In the genomic region with DNA sequence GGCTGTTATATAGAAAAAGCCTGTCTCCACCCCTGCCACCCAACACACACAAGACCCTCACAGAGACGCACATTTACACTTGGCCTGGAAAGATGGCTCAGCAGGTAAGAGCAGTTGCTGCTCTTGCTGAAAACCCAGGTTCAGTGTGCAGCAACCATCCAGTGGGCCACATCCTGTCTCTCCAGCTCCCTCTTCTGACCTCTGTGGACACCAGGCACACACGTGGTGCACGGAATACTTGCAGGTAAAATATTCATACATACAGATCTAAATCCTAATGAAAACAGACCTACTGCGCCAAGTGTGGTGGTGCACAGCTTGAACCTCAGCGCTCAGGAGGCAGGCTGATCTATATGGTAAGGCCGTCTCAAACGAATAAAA, we compare ENCODE assay signal across 21 mouse cellular contexts. TPM values are rescaled to one million over a fixed set of nuclear protein-coding genes. Genes with fewer than 3 reads are reported as not detected.
A peak's percentile ranks its signal among the peaks of the same experiment; 100 is the strongest.
DNase-seq lines count a peak whose midpoint lies in the region; ATAC-seq and TF ChIP-seq lines count a peak whose summit lies in the region.
"Had no signal": no experiment of that assay in that cellular context is flagged by ENCODE, and none has a peak within 500 bp of the region (broad histone marks: within the 10 kb centered on the region; RNA-seq: fewer than 3 reads in every experiment).

No protein-coding gene starts in this region.

- no peak overlapping the region for H3K9ac ChIP-seq in kidney, postnatal 0 days (ENCODE audit: low read depth, low read length)
- no peak overlapping the region for H3K9ac ChIP-seq in midbrain, postnatal 0 days (replicated peaks; ENCODE audit: low read length, poor library complexity, severe bottlenecking)
- no peak overlapping the region for H3K9ac ChIP-seq in midbrain, embryonic 16.5 days (ENCODE audit: low read depth, low read length)
- H3K9ac ChIP-seq: hindbrain, embryonic 12.5 days; lung, embryonic 15.5 days; midbrain, embryonic 15.5 days; neural tube, embryonic 12.5 days had no signal

- peak; percentile 36; the same call in 1 of the 2 replicates for TF ChIP-seq CTCF in kidney, postnatal 0 days (IDR thresholded peaks at IDR 0.05; ENCODE audit: low read depth)
- peak; percentile 27; the same call in 1 of the 2 replicates for TF ChIP-seq CTCF in midbrain, postnatal 0 days (IDR thresholded peaks at IDR 0.05)

- WGBS in kidney, postnatal 0 days: 88% methylated on average over 7 of the region's 7 CpGs
- WGBS in midbrain, postnatal 0 days: 88% methylated on average over 7 of the region's 7 CpGs
- 91% methylated on average over 7 of the region's 7 CpGs for WGBS in midbrain, embryonic 16.5 days

- H3K4me2 ChIP-seq in kidney, postnatal 0 days (ENCODE audit: low read length): no peak overlapping the region
- no peak overlapping the region for H3K4me2 ChIP-seq in midbrain, postnatal 0 days (ENCODE audit: low read depth, low read length, poor library complexity, severe bottlenecking)
- no peak overlapping the region for H3K4me2 ChIP-seq in midbrain, embryonic 16.5 days (ENCODE audit: low read length)
- H3K4me2 ChIP-seq: hindbrain, embryonic 12.5 days; lung, embryonic 15.5 days; midbrain, embryonic 15.5 days; neural tube, embryonic 12.5 days had no signal

- ATAC-seq in kidney, postnatal 0 days (replicated peaks; ENCODE audit: low FRiP score, low read depth): no peak
- ATAC-seq in midbrain, postnatal 0 days (ENCODE audit: low FRiP score): no peak
- no peak for ATAC-seq in midbrain, embryonic 16.5 days
- ATAC-seq: intestine, embryonic 16.5 days; midbrain, embryonic 15.5 days had no signal

- peaks cover 67% of the 10 kb centered on the region for H3K36me3 ChIP-seq in kidney, postnatal 0 days (ENCODE audit: insufficient read depth, low read length)
- H3K36me3 ChIP-seq in midbrain, postnatal 0 days (ENCODE audit: insufficient read depth, low read length): peaks cover 83% of the 10 kb centered on the region
- peaks cover 65% of the 10 kb centered on the region for H3K36me3 ChIP-seq in midbrain, embryonic 16.5 days (ENCODE audit: control insufficient read depth, insufficient read depth, low read length)

- no peak for DNase-seq in kidney, postnatal 0 days (ENCODE audit: low spot score)
- DNase-seq in kidney, adult 9 months: no peak
- no peak for DNase-seq in midbrain, postnatal 0 days (ENCODE audit: low spot score)
- DNase-seq in T-cell, adult 2 months (ENCODE audit: low spot score): peak; percentile 43
- peak; percentile 69 for DNase-seq in naive thymus-derived CD4-positive, alpha-beta T cell, adult 2 months (ENCODE audit: low read depth)
- DNase-seq in thymus, postnatal 10 days (ENCODE audit: low spot score in 2 of 2): no peak
- DNase-seq: adrenal gland, postnatal 10 days; cerebellum, adult 18-20 months; gastrocnemius, postnatal 14 days; heart, postnatal 10 days; kidney, postnatal 14 days; layer of hippocampus, adult 9-11 months; right cerebral cortex, postnatal 25 days had no signal

- no peak overlapping the region for H3K27ac ChIP-seq in kidney, postnatal 0 days
- no peak overlapping the region for H3K27ac ChIP-seq in midbrain, postnatal 0 days (ENCODE audit: low read depth, low read length)
- H3K27ac ChIP-seq in midbrain, embryonic 16.5 days (ENCODE audit: low read length): no peak overlapping the region
- H3K27ac ChIP-seq: forebrain, embryonic 10.5 days; heart, embryonic 10.5 days; hindbrain, embryonic 12.5 days; lung, embryonic 15.5 days; midbrain, embryonic 15.5 days; neural tube, embryonic 12.5 days had no signal

- no peaks in the 10 kb centered on the region for H3K27me3 ChIP-seq in kidney, postnatal 0 days (ENCODE audit: insufficient read depth, low read length)
- no peaks in the 10 kb centered on the region for H3K27me3 ChIP-seq in midbrain, postnatal 0 days (ENCODE audit: insufficient read depth, low read length)
- no peaks in the 10 kb centered on the region for H3K27me3 ChIP-seq in midbrain, embryonic 16.5 days (ENCODE audit: control insufficient read depth, insufficient read depth, low read depth, low read length)
- H3K27me3 ChIP-seq: hindbrain, embryonic 12.5 days; lung, embryonic 15.5 days; midbrain, embryonic 15.5 days; neural tube, embryonic 12.5 days had no signal

- H3K9me3 ChIP-seq in kidney, postnatal 0 days (replicated peaks; ENCODE audit: low read length): no peaks in the 10 kb centered on the region
- H3K9me3 ChIP-seq in midbrain, postnatal 0 days (ENCODE audit: low read length): no peaks in the 10 kb centered on the region
- H3K9me3 ChIP-seq in midbrain, embryonic 16.5 days (replicated peaks; ENCODE audit: control insufficient read depth, low read length, poor library complexity, severe bottlenecking): no peaks in the 10 kb centered on the region
- H3K9me3 ChIP-seq: forebrain, embryonic 10.5 days; heart, embryonic 10.5 days; hindbrain, embryonic 12.5 days; lung, embryonic 15.5 days; midbrain, embryonic 15.5 days; neural tube, embryonic 12.5 days had no signal

- no peaks in the 10 kb centered on the region for H3K4me1 ChIP-seq in kidney, postnatal 0 days (replicated peaks; ENCODE audit: insufficient read depth, low read length)
- no peaks in the 10 kb centered on the region for H3K4me1 ChIP-seq in midbrain, postnatal 0 days (ENCODE audit: insufficient read depth, low read length)
- no peaks in the 10 kb centered on the region for H3K4me1 ChIP-seq in midbrain, embryonic 16.5 days (ENCODE audit: control insufficient read depth, insufficient read depth, low read length)
- H3K4me1 ChIP-seq: forebrain, embryonic 10.5 days; heart, embryonic 10.5 days; hindbrain, embryonic 12.5 days; lung, embryonic 15.5 days; midbrain, embryonic 15.5 days; neural tube, embryonic 12.5 days had no signal

- H3K4me3 ChIP-seq in kidney, postnatal 0 days (replicated peaks; ENCODE audit: low read depth, low read length): no peak overlapping the region
- no peak overlapping the region for H3K4me3 ChIP-seq in midbrain, postnatal 0 days (ENCODE audit: low read depth, low read length)
- no peak overlapping the region for H3K4me3 ChIP-seq in midbrain, embryonic 16.5 days (ENCODE audit: low read depth, low read length)
- H3K4me3 ChIP-seq: forebrain, embryonic 10.5 days; heart, embryonic 10.5 days; hindbrain, embryonic 12.5 days; lung, embryonic 15.5 days; midbrain, embryonic 15.5 days; neural tube, embryonic 12.5 days had no signal

RNA-seq across cellular contexts. Expression of gene Cyth1, which starts 18.3 kb away (rescaled TPM):
- 16.7 and 17.3 TPM in 2 replicates for polyA plus RNA-seq in kidney, postnatal 0 days (2015; fragmentation: Nextera tagmentation; extraction: Ambion mirVana)
- 40.2 and 54.1 TPM in 2 replicates for total RNA-seq in midbrain, postnatal 0 days (2014; rRNA removed)
- 20.0 and 21.6 TPM in 2 replicates for polyA plus RNA-seq in midbrain, postnatal 0 days (2015; fragmentation: Nextera tagmentation; extraction: Ambion mirVana)
- polyA plus RNA-seq in midbrain, embryonic 16.5 days (2015; fragmentation: Nextera tagmentation; extraction: Ambion mirVana): 25.1 and 26.7 TPM in 2 replicates

RNA-seq across cellular contexts. Expression of gene Usp36, which starts 23.4 kb away (rescaled TPM):
- 10.9 and 11.9 TPM in 2 replicates for polyA plus RNA-seq in kidney, postnatal 0 days (2015; fragmentation: Nextera tagmentation; extraction: Ambion mirVana)
- total RNA-seq in midbrain, postnatal 0 days (2014; rRNA removed): 13.7 and 20.4 TPM in 2 replicates
- polyA plus RNA-seq in midbrain, postnatal 0 days (2015; fragmentation: Nextera tagmentation; extraction: Ambion mirVana): 10.6 and 13.1 TPM in 2 replicates
- 17.7 and 18.8 TPM in 2 replicates for polyA plus RNA-seq in midbrain, embryonic 16.5 days (2015; fragmentation: Nextera tagmentation; extraction: Ambion mirVana)

Comparison
In these comparisons a context has a peak if more than half of its experiments do, and no peak if none do; other contexts are left out.
1. DNase-seq: peak in T-cell, adult 2 months (single experiment) and naive thymus-derived CD4-positive, alpha-beta T cell, adult 2 months (single experiment); none in kidney, postnatal 0 days (single experiment), kidney, adult 9 months (single experiment), midbrain, postnatal 0 days (single experiment) and thymus, postnatal 10 days (0 of 2).